Mouse (Mus musculus) gastrocnemius, postnatal 36 days (tissue): ENCODE results near the gene Rab8b. TPM values are rescaled to one million over a fixed set of nuclear protein-coding genes. Genes with fewer than 3 reads are reported as not detected.

Source experiments
- DNase-seq, 2 experiments: peaks; one replicate each; pipeline ENCODE4 v3.0.0; 2022
- intact Hi-C: fragments of 180-260 bp; cut with DNase I; formaldehyde crosslinking; loops from one replicate; pipeline ENCODE4 v1.15.1; 2025
- long read RNA-seq, 2 experiments: library from polyadenylated mRNA; stranded (forward); transcript quantifications; one replicate each; pipeline ENCODE4 v2.0.0; 2021
- total RNA-seq, 2 experiments: library from RNA; stranded (reverse); gene quantifications; 2 replicates each; pipeline ENCODE4 v1.2.3; 2021

Rab8b gene
- 1 to 10 TPM; 5.0 to 5.5 TPM for total RNA-seq
- long read RNA-seq, experiment 1, partial matches to known transcripts, result 0 of 1 reads
- long read RNA-seq, experiment 1, other reads (novel, unspliced or antisense), result 1 of 1 reads
- long read RNA-seq, experiment 2, partial matches to known transcripts, result 0 of 4 reads
- long read RNA-seq, experiment 2, other reads (novel, unspliced or antisense), result 4 of 4 reads

DNA sequence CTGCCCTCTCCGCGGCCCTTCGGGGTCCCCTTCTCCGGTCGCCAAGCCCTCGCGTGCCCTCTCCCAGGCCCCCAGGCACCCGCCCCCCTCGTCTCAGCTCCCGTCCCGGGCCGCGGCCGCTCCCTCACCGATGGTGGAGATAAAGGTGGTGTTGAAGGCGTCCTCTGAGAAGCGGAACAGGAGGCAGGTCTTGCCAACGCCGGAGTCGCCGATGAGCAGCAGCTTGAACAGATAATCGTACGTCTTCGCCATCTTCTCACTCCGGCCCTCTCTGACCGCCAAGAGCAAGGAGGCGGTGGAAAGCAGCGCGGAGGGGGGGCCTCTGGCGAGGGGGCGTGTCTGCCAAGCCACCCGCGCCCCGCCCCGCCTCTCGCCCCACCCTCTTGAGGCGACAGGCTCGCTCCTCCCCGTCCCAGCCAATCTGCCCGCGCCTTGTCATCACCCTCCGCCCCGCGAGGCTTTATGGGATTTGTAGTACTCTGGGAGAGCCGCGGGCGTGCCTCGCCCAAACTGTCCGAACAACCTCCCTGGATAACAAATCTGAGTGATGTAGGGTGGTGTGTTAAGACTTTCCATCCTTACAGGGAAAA lies at the start of gene Rab8b:
Gene Rab8b (minus strand): TSS at position 306 of the 590 bp plus-strand sequence.
- peak; percentile 89 to 98 for DNase-seq
- intact Hi-C loops, result no loop called here

DNA sequence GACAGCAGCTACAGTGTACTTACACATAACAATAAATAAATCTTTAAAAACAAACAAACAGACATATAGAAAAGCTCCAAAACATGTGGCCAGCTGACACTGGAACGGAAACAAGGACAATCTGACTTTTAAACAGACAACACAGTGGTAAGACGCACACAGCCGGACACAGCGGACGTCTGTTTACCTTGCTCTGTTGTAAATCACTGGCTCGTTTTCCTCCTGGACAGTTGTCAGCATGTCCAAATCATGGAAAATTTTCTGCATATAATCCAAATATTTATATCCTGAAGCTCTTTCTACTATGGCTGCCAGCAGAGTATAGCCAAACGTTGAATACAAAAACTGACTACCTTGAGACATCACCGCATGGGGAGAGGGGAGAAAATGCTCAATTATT lies 48.0 kb upstream of the Rab8b start:
- intact Hi-C loops, result no loop called here

DNA sequence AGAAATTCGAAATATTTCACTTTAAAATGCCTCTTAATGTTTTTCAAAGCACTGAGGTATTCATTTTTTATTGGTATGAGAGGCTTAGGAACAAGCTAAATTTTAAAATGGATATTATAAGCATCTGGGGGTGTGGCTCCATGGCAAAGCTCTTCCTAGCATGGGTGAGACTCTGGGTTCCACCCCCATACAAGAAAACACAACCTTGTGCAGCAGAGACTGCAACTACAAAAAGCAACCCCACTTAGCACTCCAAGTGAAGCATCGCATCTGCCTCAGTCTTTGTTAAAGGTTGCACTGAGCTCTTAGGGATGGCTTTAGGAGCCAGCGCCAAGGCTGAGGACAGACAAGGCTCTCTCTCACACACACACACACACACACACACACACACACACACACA lies 42.0 kb upstream of the Rab8b start:
- no peak for DNase-seq
- intact Hi-C loops, result no loop called here

More for the DNA sequence above, 48.0 kb upstream of the Rab8b start:
- no peak for DNase-seq

DNA sequence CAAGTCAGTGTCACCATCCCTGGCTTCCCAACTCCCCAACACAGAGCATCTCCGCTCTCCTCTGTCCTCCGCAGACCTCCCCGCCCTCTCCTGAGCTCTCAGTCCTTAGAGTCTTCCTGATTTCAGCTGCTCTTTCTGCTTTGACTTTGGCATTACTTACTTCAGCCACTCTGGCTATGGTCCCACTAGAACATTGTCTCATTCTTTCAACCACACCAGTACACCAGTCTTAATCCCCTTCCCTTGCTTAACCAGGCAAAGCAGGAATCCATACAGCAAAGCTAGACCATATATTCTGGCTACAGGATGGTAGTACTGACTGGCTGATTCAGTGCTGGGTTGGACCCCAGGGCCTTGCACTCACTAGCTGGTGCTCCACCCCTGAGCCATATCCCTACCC lies 38.0 kb upstream of the Rab8b start:
- intact Hi-C loops, result no loop called here

GRCm38 (mm10) chr9:66952886-66953285 lies 33.4 kb upstream of the Rab8b start:
- DNase-seq, result no peak
- intact Hi-C loops, result no loop called here

More for the DNA sequence above, 38.0 kb upstream of the Rab8b start:
- no peak for DNase-seq

- intact Hi-C loops, result no loop called here
- no peak for DNase-seq
Measured at GRCm38 (mm10) chr9:66952321-66952720, 32.8 kb upstream of the Rab8b start.

- intact Hi-C loops, result no loop called here
- no peak for DNase-seq
Measured at GRCm38 (mm10) chr9:66948536-66948935, 29.0 kb upstream of the Rab8b start.

DNA sequence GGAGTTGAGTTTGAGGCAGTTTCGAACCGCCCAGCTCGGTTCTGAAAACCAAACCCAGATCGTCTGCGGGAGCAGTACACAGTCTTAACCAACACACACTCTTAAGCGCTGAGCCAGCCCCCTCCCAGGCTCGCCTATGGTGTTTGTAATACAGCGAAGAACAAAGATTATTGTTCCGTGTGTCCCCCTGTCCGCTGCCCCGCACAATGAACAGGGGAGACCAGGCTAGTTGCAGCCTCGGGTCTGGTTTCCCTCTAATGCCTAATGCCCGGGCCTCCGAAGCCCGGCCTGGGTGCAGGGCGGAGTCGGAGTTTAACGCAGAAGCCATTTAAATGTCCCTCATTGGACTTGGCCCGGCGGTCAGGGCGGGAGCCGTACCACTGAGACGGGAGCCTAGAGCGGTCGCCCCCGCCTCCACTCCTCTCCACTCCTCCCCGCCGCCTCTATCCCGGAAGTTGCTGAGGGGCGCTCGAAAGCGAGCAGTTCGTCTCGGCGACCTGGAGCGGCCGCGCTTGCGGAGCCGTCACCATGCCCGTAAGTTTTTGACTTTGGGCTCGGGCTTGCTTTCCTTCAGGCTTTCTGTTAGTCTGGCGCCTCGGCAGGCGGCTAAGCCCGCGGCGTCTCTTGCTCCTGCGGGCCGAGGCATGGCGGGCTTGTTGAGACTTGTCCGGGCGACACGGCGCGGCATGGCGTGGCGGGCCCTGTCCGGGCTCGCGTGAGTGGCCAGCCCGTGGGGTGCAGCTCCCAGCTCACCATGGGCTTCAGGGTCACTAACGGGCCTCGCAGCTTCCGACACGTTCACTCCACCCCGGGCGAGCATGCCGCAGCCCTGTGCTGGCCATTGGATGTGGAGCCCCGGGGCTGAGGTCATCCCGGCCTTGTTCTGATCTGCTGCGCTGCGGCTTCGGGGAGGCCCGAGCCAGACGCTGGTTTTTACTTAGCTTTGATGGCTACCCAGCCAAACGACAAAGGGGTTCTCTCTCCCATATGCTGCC lies 26.5 kb upstream of the Rab8b start, which contains the start of gene Rps27l:
Gene Rps27l (plus strand): TSS at position 440 of the 995 bp plus-strand sequence.
- DNase-seq, result peak; percentile 90 to 93
- intact Hi-C loops, result loop anchor here (2.0 kb wide), 1 partner anchor 29 kb away; the partner anchor contains the start of gene Lactb

- intact Hi-C loops, result no loop called here
- DNase-seq, result no peak
Measured at GRCm38 (mm10) chr9:66945161-66945560, 25.7 kb upstream of the Rab8b start.

GRCm38 (mm10) chr9:66938836-66939235 lies 19.3 kb upstream of the Rab8b start:
- no peak for DNase-seq
- intact Hi-C loops, result loop anchor here (5.0 kb wide), 1 partner anchor 77 kb away; no protein-coding TSS in a partner anchor

- intact Hi-C loops, result loop anchor here (5.0 kb wide), 1 partner anchor 75 kb away; no protein-coding TSS in a partner anchor
Measured at GRCm38 (mm10) chr9:66937507-66937906, 18.0 kb upstream of the Rab8b start.

DNA sequence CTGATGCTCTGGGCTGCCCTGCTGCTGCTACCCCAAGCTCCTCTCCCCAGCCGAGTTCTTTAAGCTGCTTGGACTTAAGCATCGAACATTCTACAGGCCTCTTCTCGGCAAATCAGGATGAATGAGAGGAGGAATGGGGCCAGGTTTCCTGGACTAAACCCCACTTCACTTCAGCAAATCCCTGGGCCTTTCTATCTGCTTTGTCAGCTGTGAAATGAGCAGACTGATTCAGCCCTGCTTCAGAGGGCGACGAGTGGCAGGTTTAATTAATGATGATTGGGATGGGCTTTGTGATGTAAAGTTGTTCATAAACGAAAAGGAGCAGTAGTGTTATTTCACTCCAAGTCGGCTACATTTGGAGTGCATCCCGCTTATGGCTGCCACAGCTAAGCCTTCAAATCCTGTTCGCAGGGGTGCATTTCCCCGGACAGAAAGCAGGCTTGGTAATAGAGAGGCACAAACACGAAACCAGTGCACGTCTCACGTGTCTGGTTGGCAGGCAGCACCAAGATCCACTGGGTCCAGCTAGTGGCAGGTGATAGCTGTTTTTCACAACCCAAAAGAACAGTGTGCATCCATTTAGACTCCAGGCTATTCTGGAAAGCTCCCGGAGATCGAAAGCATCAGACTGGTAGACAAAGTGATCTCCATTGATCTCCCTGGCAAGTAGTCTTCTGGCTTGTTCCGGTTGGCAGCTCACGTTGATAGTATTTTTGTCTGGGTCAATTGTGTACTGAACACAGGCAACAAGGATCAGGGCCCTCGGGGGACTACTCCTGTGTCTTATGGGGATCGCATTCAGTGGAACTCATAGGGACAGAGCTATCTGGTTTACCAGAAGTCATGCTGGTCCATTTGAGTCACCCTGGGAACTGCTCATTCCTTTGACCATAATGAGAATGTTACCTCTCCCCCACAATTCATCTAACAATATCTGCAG lies 14.7 kb upstream of the Rab8b start:
- intact Hi-C loops, result no loop called here

More at GRCm38 (mm10) chr9:66937507-66937906, 18.0 kb upstream of the Rab8b start:
- DNase-seq, result peak; percentile 53 to 66

DNA sequence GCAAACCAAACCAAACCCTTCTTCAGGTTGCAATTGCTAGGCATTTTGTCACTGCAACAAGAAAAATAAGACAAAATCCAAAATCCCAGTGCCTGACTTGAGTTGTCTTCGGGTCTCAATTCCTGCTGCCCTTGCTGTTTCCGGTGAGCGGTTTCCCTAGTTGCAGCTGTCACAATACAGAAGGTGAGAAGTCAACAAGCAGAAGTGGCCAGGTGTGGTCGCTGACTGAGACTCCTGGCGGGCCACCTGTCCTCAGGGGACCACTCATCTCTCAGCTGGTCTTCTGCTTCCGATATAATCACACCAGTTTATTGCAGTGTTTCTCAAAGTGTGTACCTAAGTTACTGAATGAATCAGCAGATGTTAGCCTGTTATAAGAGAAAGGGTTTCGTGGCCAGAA lies 10.9 kb upstream of the Rab8b start:
- no peak for DNase-seq
- intact Hi-C loops, result no loop called here

More for the DNA sequence above, 14.7 kb upstream of the Rab8b start:
- DNase-seq, result no peak

DNA sequence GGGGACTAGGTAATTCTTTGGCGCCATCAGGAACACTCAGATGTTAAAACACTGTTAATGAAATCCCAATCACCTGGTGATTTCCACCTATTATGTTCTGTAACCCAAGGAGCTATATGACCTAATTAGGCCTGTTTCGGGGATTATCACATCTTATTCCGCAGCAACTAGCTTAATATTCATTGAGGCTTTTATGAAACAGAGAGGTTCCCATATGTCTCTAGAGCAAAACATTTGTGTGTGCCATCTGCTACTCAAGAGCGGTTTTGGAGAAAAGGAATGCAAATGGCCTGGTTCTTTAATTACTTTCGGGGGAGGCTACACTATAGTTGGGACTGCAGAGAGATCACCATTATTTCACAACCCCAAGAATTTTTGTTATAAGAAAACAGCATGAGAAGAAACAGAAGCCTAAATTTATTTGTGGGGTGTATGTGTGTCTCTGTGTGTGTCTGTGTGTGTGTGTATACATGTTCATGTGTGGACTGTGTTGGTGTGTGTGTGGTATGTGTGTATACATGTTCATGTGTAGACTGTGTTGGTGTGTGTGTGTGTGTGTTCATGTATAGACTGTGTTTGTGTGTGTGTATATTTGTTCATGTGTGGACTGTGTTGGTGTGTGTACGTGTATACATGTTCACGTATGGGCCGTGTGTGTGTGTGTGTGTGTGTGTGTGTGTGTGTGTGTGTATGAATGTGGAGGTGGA lies 8.4 kb upstream of the Rab8b start:
- intact Hi-C loops, result loop anchor here (5.0 kb wide), 1 partner anchor 86 kb away; no protein-coding TSS in a partner anchor
- DNase-seq, result no peak

GRCm38 (mm10) chr9:66925853-66926252 lies 6.4 kb upstream of the Rab8b start:
- intact Hi-C loops, result loop anchor here (5.0 kb wide), 1 partner anchor 84 kb away; no protein-coding TSS in a partner anchor
- DNase-seq, result no peak

DNA sequence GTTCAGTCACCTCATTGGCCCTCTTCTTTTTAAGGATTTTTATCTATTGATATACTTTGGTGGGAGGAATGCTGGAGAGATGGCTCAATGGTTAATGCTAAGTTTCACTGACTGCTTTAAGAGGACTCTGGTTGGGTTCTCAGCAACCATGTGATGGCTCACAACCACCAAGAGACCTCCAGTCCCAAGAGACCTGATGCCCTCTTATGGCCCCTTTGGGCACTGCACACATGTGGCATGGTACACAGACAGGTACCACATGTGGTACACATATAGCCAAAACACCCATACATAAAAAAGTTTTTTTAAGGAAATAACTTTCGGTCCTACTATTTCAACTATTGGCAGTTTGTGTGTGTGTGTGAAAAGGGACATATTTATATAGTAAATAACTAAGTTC lies 2.6 kb upstream of the Rab8b start:
- no peak for DNase-seq
- intact Hi-C loops, result no loop called here

- no peak for DNase-seq
- intact Hi-C loops, result no loop called here
Measured at GRCm38 (mm10) chr9:66920488-66921279, 1.2 kb upstream of the Rab8b start.

DNA sequence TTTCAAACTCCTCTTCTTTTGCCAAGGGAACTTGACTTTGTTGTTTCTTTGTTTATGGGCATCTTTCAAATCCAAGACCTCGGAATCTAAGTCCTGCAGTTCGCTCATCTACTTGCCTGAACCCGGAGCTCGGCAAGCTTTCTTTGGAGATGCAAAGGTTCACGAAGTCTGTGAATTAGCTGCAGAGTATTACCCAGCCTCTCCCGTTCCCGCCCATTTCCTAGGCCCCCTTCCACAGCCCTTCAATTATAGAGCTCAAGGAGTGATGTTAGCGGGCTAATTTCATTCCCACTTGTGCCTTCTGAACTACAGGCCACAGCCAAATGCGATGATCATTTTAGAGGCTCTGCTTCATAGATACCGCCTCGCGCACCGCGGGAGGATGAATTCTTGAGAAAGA lies 494 bp upstream of the Rab8b start:
- intact Hi-C loops, result no loop called here
- DNase-seq, result no peak
